Mouse (Mus musculus) left cerebral cortex, postnatal 14 days (tissue): ENCODE results near the gene Gm28036. TPM values are rescaled to one million over a fixed set of nuclear protein-coding genes. Genes with fewer than 3 reads are reported as not detected.

Experiments used
- DNase-seq, 2 experiments: peaks; one replicate each; pipeline ENCODE4 v3.0.0; 2021 to 2022; ENCODE audit warnings: low spot score in 2 of 2, mixed read lengths in 1 of 2
- intact Hi-C: fragments of 180-260 bp; cut with DNase I; formaldehyde crosslinking; loops from one replicate; pipeline ENCODE4 v1.15.1; 2025
- total RNA-seq, 2 experiments: library from RNA; stranded (reverse); gene quantifications; 2 replicates each; pipeline ENCODE4 v1.2.3; 2021

The Gm28036 gene
- total RNA-seq, 2 experiments from 2014 or later: 19.6 to 26.7 TPM

GRCm38 (mm10) chr2:156089799-156090198 is 37.1 kb downstream of the Gm28036 start:
- DNase-seq: no peak
- intact Hi-C loops: no loop called here

GRCm38 (mm10) chr2:156087391-156088110 is 39.3 kb downstream of the Gm28036 start:
- intact Hi-C loops: no loop called here

GRCm38 (mm10) chr2:156084541-156084940 is 42.4 kb downstream of the Gm28036 start:
- intact Hi-C loops: no loop called here
- DNase-seq: no peak

More at GRCm38 (mm10) chr2:156087391-156088110, 39.3 kb downstream of the Gm28036 start:
- no peak for DNase-seq

- intact Hi-C loops: no loop called here
- no peak for DNase-seq
Measured at GRCm38 (mm10) chr2:156080391-156080790, 46.5 kb downstream of the Gm28036 start.

GRCm38 (mm10) chr2:156079674-156080073 is 47.2 kb downstream of the Gm28036 start:
- intact Hi-C loops: no loop called here
- no peak for DNase-seq

GRCm38 (mm10) chr2:156079183-156079560 is 47.7 kb downstream of the Gm28036 start:
- no peak for DNase-seq
- intact Hi-C loops: no loop called here

GRCm38 (mm10) chr2:156078421-156079182 is 48.3 kb downstream of the Gm28036 start:
- DNase-seq: no peak
- intact Hi-C loops: no loop called here

GRCm38 (mm10) chr2:156077461-156077860 is 49.4 kb downstream of the Gm28036 start:
- intact Hi-C loops: no loop called here
- no peak for DNase-seq

GRCm38 (mm10) chr2:156073725-156074124 is 53.2 kb downstream of the Gm28036 start:
- intact Hi-C loops: no loop called here
- no peak for DNase-seq

- DNase-seq: no peak
- intact Hi-C loops: no loop called here
Measured at GRCm38 (mm10) chr2:156071236-156071635, 55.7 kb downstream of the Gm28036 start.

GRCm38 (mm10) chr2:156067916-156068315 is 59.0 kb downstream of the Gm28036 start:
- DNase-seq: no peak
- intact Hi-C loops: no loop called here

GRCm38 (mm10) chr2:156066126-156066525 is 60.8 kb downstream of the Gm28036 start:
- DNase-seq: no peak
- intact Hi-C loops: no loop called here

- peak; percentile 60 to 64 for DNase-seq
- intact Hi-C loops: no loop called here
Measured at GRCm38 (mm10) chr2:156065099-156066041, 61.5 kb downstream of the Gm28036 start, which contains the start of gene Spag4. Gene Spag4 (plus strand): TSS chr2:156065175.

GRCm38 (mm10) chr2:156052816-156053215 is 74.1 kb downstream of the Gm28036 start, which contains the start of gene Fer1l4:
Gene Fer1l4 (minus strand): TSS chr2:156052947.
- DNase-seq: no peak
- intact Hi-C loops: no loop called here

- DNase-seq: no peak
- intact Hi-C loops: no loop called here
Measured at GRCm38 (mm10) chr2:156047929-156048328, 79.0 kb downstream of the Gm28036 start.

GRCm38 (mm10) chr2:156042903-156043302 is 84.0 kb downstream of the Gm28036 start:
- intact Hi-C loops: no loop called here
- DNase-seq: no peak

GRCm38 (mm10) chr2:156039390-156039789 is 87.5 kb downstream of the Gm28036 start:
- DNase-seq: no peak
- intact Hi-C loops: no loop called here

GRCm38 (mm10) chr2:156025482-156025881 is 101.4 kb downstream of the Gm28036 start:
- intact Hi-C loops: no loop called here
- peak in 1 of 2 experiments; percentile 49 for DNase-seq
